ENCODE assay signal across 15 mouse cellular contexts in genomic region chr19:14463281-14464079, GRCm38 (mm10).
"Had no signal": no experiment of that assay in that cellular context is flagged by ENCODE, and none has a peak within 500 bp of the region (broad histone marks: within the 10 kb centered on the region; RNA-seq: fewer than 3 reads in every experiment).

No protein-coding gene starts in this region.

- H3K9ac ChIP-seq: liver, embryonic 15.5 days had no signal

- H3K27me3 ChIP-seq: liver, embryonic 15.5 days had no signal

- H3K4me2 ChIP-seq: liver, embryonic 11.5 days; liver, embryonic 15.5 days; midbrain, embryonic 11.5 days had no signal

- H3K4me3 ChIP-seq: liver, embryonic 15.5 days; megakaryocyte, embryonic 14.5 days had no signal

- ATAC-seq: midbrain, embryonic 16.5 days had no signal

- H3K27ac ChIP-seq: liver, embryonic 15.5 days; macrophage had no signal

- DNase-seq: kidney, adult 18-20 months; kidney, postnatal 10 days; kidney, postnatal 4 days; left cerebral cortex, postnatal 4 days; lung, adult 2 months; lung, postnatal 14 days; right cerebral cortex, postnatal 25 days; thymus, adult 2 months; thymus, postnatal 25 days had no signal

- H3K9me3 ChIP-seq: liver, embryonic 15.5 days; megakaryocyte, embryonic 14.5 days had no signal

- H3K4me1 ChIP-seq: liver, embryonic 15.5 days; megakaryocyte, embryonic 14.5 days had no signal
